Mouse (Mus musculus) G1E (cell line): ENCODE data around the gene Cyp3a41b. TPM values are rescaled to one million over a fixed set of nuclear protein-coding genes. Genes with fewer than 3 reads are reported as not detected.
"Not testable (repeated sequence)": the region's sequence is repeated elsewhere in the genome, so short reads cannot be mapped to it uniquely, and the experiment has no call there.

Source experiments
- ATAC-seq: 2 replicates; pipeline ENCODE4 v1.8.0; 2016; ENCODE audit warnings: mild to moderate bottlenecking; ENCODE audit not compliant: insufficient number of reproducible peaks, poor library complexity, low FRiP score, severe bottlenecking; ENCODE audit errors: extremely low read depth
- DNase-seq: peaks from one replicate; pipeline ENCODE4 v3.0.0; 2012; ENCODE audit warnings: low spot score
- H3K27me3 ChIP-seq: 2 replicates; pipeline ENCODE4 v1.6.1; 2012; ENCODE audit warnings: mild to moderate bottlenecking, low read length, inconsistent platforms; ENCODE audit not compliant: insufficient read depth
- H3K36me3 ChIP-seq: replicated peaks from 2 replicates; pipeline ENCODE3; 2012; ENCODE audit warnings: mild to moderate bottlenecking, inconsistent platforms
- H3K4me1 ChIP-seq: 2 replicates; pipeline ENCODE4 v1.6.1; 2012; ENCODE audit warnings: low read depth, low read length, inconsistent platforms, mixed read lengths; ENCODE audit not compliant: insufficient read depth
- H3K4me3 ChIP-seq: 2 replicates; pipeline ENCODE4 v1.5.1; 2012; ENCODE audit warnings: low read depth, mild to moderate bottlenecking, inconsistent platforms, low read length, moderate library complexity, mixed read lengths
- H3K9me3 ChIP-seq: replicated peaks from 2 replicates; pipeline ENCODE4 v1.6.1; 2012; ENCODE audit warnings: inconsistent platforms
- polyA plus RNA-seq: library from polyadenylated mRNA; stranded (reverse); fragments of >175 nt; gene quantifications from 2 replicates; pipeline ENCODE4 v1.2.3, GENCODE M21; 2012
- total RNA-seq, 2 experiments: library from RNA; stranded (forward) in 1 of 2; stranded (reverse) in 1 of 2; fragments of 200-1000 nt in 1 of 2; fragments of >200 nt in 1 of 2; fragmentation: Nextera tagmentation in 1 of 2; gene quantifications; 2 replicates each; pipeline ENCODE4 v1.2.3; 2014 to 2017

Gene Cyp3a41b
- not detected in 2 replicates for total RNA-seq (2014; fragmentation: Nextera tagmentation)
- total RNA-seq (2017) = not detected in 2 replicates
- not detected in 2 replicates for polyA plus RNA-seq

DNA sequence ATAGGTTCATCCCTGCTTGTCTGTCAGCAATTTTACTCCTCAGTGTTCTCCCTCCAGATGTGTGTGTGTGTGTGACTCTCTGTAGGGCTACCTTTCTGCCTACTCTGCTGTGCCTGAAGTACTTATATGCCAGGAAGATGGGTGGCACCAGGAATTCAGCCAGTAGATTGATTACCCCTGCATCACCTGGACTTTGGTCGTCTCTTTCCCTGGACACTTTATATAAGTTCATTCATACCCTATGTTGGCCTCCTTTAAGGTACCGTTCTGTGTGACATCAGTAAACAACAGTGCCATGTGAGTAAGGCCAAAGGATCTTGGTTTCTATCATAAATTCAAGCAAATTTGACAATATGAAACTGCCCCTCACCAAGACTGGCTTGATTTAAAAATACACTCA lies at the start of gene Cyp3a41b:
Gene Cyp3a41b, minus strand, starts transcription at position 101 of the 400 bp plus-strand sequence.
- not testable (repeated sequence) for H3K27me3 ChIP-seq, H3K9me3 ChIP-seq, H3K4me1 ChIP-seq, H3K36me3 ChIP-seq, DNase-seq, H3K4me3 ChIP-seq, ATAC-seq

- not testable (repeated sequence) for H3K4me3 ChIP-seq, H3K27me3 ChIP-seq, H3K36me3 ChIP-seq, DNase-seq, H3K4me1 ChIP-seq, ATAC-seq
- H3K9me3 ChIP-seq = peaks cover 13% of the 10 kb centered on the region
These were observed 47.8 kb upstream of the Cyp3a41b start for GRCm38 (mm10) chr5:145632286-145632685.

- H3K9me3 ChIP-seq = peaks cover 31% of the 10 kb centered on the region
- not testable (repeated sequence) for H3K4me3 ChIP-seq, H3K27me3 ChIP-seq, H3K4me1 ChIP-seq, ATAC-seq, H3K36me3 ChIP-seq, DNase-seq
These were observed 20.4 kb upstream of the Cyp3a41b start for GRCm38 (mm10) chr5:145604891-145605290.

- not testable (repeated sequence) for H3K4me3 ChIP-seq, H3K9me3 ChIP-seq, H3K36me3 ChIP-seq, H3K27me3 ChIP-seq, H3K4me1 ChIP-seq, DNase-seq, ATAC-seq
These were observed 13.3 kb upstream of the Cyp3a41b start for GRCm38 (mm10) chr5:145597851-145598250.

DNA sequence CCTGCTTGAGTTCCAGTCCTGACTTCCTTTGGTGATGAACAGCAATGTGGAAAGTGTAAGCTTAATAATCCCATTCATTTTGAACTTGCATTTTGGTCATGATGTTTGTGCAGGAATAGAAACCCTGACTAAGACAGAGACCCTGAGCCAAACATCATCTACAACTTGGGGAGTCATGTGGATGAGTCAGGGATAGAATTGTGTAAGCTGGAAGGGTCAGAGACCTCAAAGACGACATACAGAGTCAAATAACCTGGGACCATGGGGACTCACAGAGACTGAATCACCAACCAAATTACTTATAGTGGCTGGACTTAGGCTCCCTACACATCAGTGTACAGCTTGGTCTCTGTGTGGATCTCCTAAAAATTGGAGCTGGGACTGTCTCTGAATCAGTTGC lies 7.2 kb downstream of the Cyp3a41b start:
- H3K4me1 ChIP-seq, H3K9me3 ChIP-seq, H3K27me3 ChIP-seq, H3K36me3 ChIP-seq, H3K4me3 ChIP-seq, ATAC-seq, DNase-seq: not testable (repeated sequence)

GRCm38 (mm10) chr5:145575660-145576059 lies 8.9 kb downstream of the Cyp3a41b start:
- H3K4me1 ChIP-seq, H3K27me3 ChIP-seq, H3K36me3 ChIP-seq, DNase-seq, H3K4me3 ChIP-seq, H3K9me3 ChIP-seq, ATAC-seq: not testable (repeated sequence)

GRCm38 (mm10) chr5:145571922-145572321 lies 12.6 kb downstream of the Cyp3a41b start:
- not testable (repeated sequence) for H3K9me3 ChIP-seq, DNase-seq, H3K4me1 ChIP-seq, H3K36me3 ChIP-seq, H3K27me3 ChIP-seq, ATAC-seq, H3K4me3 ChIP-seq

Other genes with a start within 250 kb of the Cyp3a41b start
- not detected in 2 replicates for gene Cyp3a57, start 239.5 kb downstream of the Cyp3a41b start, total RNA-seq (2014; fragmentation: Nextera tagmentation)
- 0.23 TPM in 1 of 2 replicates, not detected in the other for gene Cyp3a57, start 239.5 kb downstream of the Cyp3a41b start, total RNA-seq (2017)
- not detected in 2 replicates for gene Cyp3a57, start 239.5 kb downstream of the Cyp3a41b start, polyA plus RNA-seq
- gene Cyp3a16, start 115.0 kb downstream of the Cyp3a41b start, total RNA-seq (2014; fragmentation: Nextera tagmentation) = not detected in 2 replicates
- not detected in 2 replicates for gene Cyp3a16, start 115.0 kb downstream of the Cyp3a41b start, total RNA-seq (2017)
- not detected in 2 replicates for gene Cyp3a16, start 115.0 kb downstream of the Cyp3a41b start, polyA plus RNA-seq
- not detected in 2 replicates for gene Cyp3a41a, start 135.4 kb upstream of the Cyp3a41b start, total RNA-seq (2014; fragmentation: Nextera tagmentation)
- 0.05 TPM in 1 of 2 replicates, not detected in the other for gene Cyp3a41a, start 135.4 kb upstream of the Cyp3a41b start, total RNA-seq (2017)
- gene Cyp3a41a, start 135.4 kb upstream of the Cyp3a41b start, polyA plus RNA-seq = not detected in 2 replicates
- gene Cyp3a44, start 221.1 kb upstream of the Cyp3a41b start, total RNA-seq (2014; fragmentation: Nextera tagmentation) = not detected in 2 replicates
- not detected in 2 replicates for gene Cyp3a44, start 221.1 kb upstream of the Cyp3a41b start, total RNA-seq (2017)
- gene Cyp3a44, start 221.1 kb upstream of the Cyp3a41b start, polyA plus RNA-seq = not detected in 2 replicates